In genomic region chr14:87416755-87417690, GRCm38 (mm10) we compare ENCODE assay signal across 8 mouse cellular contexts. TPM values are rescaled to one million over a fixed set of nuclear protein-coding genes. Genes with fewer than 3 reads are reported as not detected.
DNase-seq lines count a peak whose midpoint lies in the region; ATAC-seq and TF ChIP-seq lines count a peak whose summit lies in the region.

No protein-coding gene starts in this region.

- H3K4me2 ChIP-seq in intestine, embryonic 16.5 days (ENCODE audit: low read depth, low read length), result peak overlapping the region; percentile 68
- peak overlapping the region; percentile 71 for H3K4me2 ChIP-seq in limb, embryonic 14.5 days (replicated peaks; ENCODE audit: low read depth, low read length, severe bottlenecking)
- peak overlapping the region; percentile 81 for H3K4me2 ChIP-seq in midbrain, embryonic 14.5 days (ENCODE audit: low read length)

- ATAC-seq in intestine, embryonic 16.5 days, result peak; percentile 68
- peak; percentile 56 for ATAC-seq in limb, embryonic 14.5 days (ENCODE audit: low FRiP score, low read depth)
- peak; percentile 75 for ATAC-seq in midbrain, embryonic 14.5 days (ENCODE audit: low FRiP score, low TSS enrichment)

- peak; percentile 25 to 38 for DNase-seq in urinary bladder, adult 18-20 months (ENCODE audit: low spot score in 2 of 2)
- DNase-seq in urinary bladder, postnatal 10 days (ENCODE audit: low spot score), result no peak
- peak; percentile 68 for DNase-seq in embryo, embryonic 10.5 days (ENCODE audit: low spot score)
- peak; percentile 37 to 49 for DNase-seq in gastrocnemius, postnatal 36 days
- no peak for DNase-seq in limb, embryonic 14.5 days (ENCODE audit: low spot score)
- DNase-seq in midbrain, embryonic 14.5 days, result peak; percentile 77
- peak; percentile 15 to 51 for DNase-seq in spleen, postnatal 14 days (ENCODE audit: low spot score in 2 of 2)

- no peaks in the 10 kb centered on the region for H3K9me3 ChIP-seq in intestine, embryonic 16.5 days (ENCODE audit: control insufficient read depth, low read length)
- no peaks in the 10 kb centered on the region for H3K9me3 ChIP-seq in limb, embryonic 14.5 days (ENCODE audit: control insufficient read depth, low read length)
- H3K9me3 ChIP-seq in midbrain, embryonic 14.5 days (ENCODE audit: control insufficient read depth, low read length), result no peaks in the 10 kb centered on the region

- peaks cover 15% of the 10 kb centered on the region; the same call in 1 of the 2 replicates for H3K4me1 ChIP-seq in intestine, embryonic 16.5 days (ENCODE audit: control insufficient read depth, insufficient read depth, low read length)
- peaks cover 17% of the 10 kb centered on the region for H3K4me1 ChIP-seq in limb, embryonic 14.5 days (ENCODE audit: control insufficient read depth, insufficient read depth, low read length)
- peaks cover 16% of the 10 kb centered on the region for H3K4me1 ChIP-seq in midbrain, embryonic 14.5 days (ENCODE audit: control insufficient read depth, insufficient read depth, low read length)

- H3K27ac ChIP-seq in intestine, embryonic 16.5 days (ENCODE audit: low read length), result peak overlapping the region; percentile 100
- peak overlapping the region; percentile 100 for H3K27ac ChIP-seq in limb, embryonic 14.5 days (replicated peaks; ENCODE audit: low read depth, low read length)
- peak overlapping the region; percentile 98 for H3K27ac ChIP-seq in midbrain, embryonic 14.5 days (replicated peaks; ENCODE audit: low read depth, low read length)

- peak overlapping the region; percentile 93 for H3K9ac ChIP-seq in intestine, embryonic 16.5 days (ENCODE audit: low read depth, low read length)
- H3K9ac ChIP-seq in limb, embryonic 14.5 days (ENCODE audit: low read depth, low read length, severe bottlenecking), result peak overlapping the region; percentile 98
- peak overlapping the region; percentile 91 for H3K9ac ChIP-seq in midbrain, embryonic 14.5 days (replicated peaks; ENCODE audit: low read length)

- H3K27me3 ChIP-seq in intestine, embryonic 16.5 days (replicated peaks; ENCODE audit: control insufficient read depth, insufficient read depth, low read length), result no peaks in the 10 kb centered on the region
- no peaks in the 10 kb centered on the region for H3K27me3 ChIP-seq in limb, embryonic 14.5 days (ENCODE audit: control insufficient read depth, insufficient read depth, low read length)
- H3K27me3 ChIP-seq in midbrain, embryonic 14.5 days (ENCODE audit: control insufficient read depth, insufficient read depth, low read length), result no peaks in the 10 kb centered on the region

- no peaks in the 10 kb centered on the region for H3K36me3 ChIP-seq in intestine, embryonic 16.5 days (ENCODE audit: control insufficient read depth, insufficient read depth, low read length)
- no peaks in the 10 kb centered on the region for H3K36me3 ChIP-seq in limb, embryonic 14.5 days (ENCODE audit: control insufficient read depth, insufficient read depth, low read length)
- no peaks in the 10 kb centered on the region for H3K36me3 ChIP-seq in midbrain, embryonic 14.5 days (ENCODE audit: control insufficient read depth, insufficient read depth, low read length)

- intact Hi-C loops in gastrocnemius, postnatal 36 days (cut with DNase I), result loop anchor here (5.0 kb wide), 1 partner anchor 35 kb away; no protein-coding TSS in a partner anchor

- TF ChIP-seq POLR2A in limb, embryonic 14.5 days (IDR thresholded peaks at IDR 0.05; ENCODE audit: borderline replicate concordance, extremely low read depth, insufficient read depth, insufficient read length), result no peak

- H3K4me3 ChIP-seq in intestine, embryonic 16.5 days (ENCODE audit: low read length), result peak overlapping the region; percentile 83
- H3K4me3 ChIP-seq in limb, embryonic 14.5 days (replicated peaks; ENCODE audit: low read length), result peak overlapping the region; percentile 84
- H3K4me3 ChIP-seq in midbrain, embryonic 14.5 days (replicated peaks; ENCODE audit: low read depth, low read length), result peak overlapping the region; percentile 85

- under 1% methylated on average over 67 of the region's 109 CpGs for WGBS in intestine, embryonic 16.5 days
- WGBS in limb, embryonic 14.5 days, result under 1% methylated on average over 62 of the region's 109 CpGs
- under 1% methylated on average over 108 of the region's 109 CpGs for WGBS in midbrain, embryonic 14.5 days

RNA-seq across cellular contexts. Expression of gene Tdrd3, which starts 0.6 kb away (rescaled TPM):
- total RNA-seq in gastrocnemius, postnatal 36 days (2021), result 10 to 100 TPM; 18.3 to 18.8 TPM
- 14.0 and 14.4 TPM in 2 replicates for polyA plus RNA-seq in intestine, embryonic 16.5 days (2015; fragmentation: Nextera tagmentation; extraction: Ambion mirVana)
- polyA plus RNA-seq in limb, embryonic 14.5 days (2012; rRNA removed), result 28.2 and 37.3 TPM in 2 replicates
- 39.1 and 44.6 TPM in 2 replicates for polyA plus RNA-seq in limb, embryonic 14.5 days (2014; fragmentation: Nextera tagmentation; extraction: Ambion mirVana)
- polyA plus RNA-seq in midbrain, embryonic 14.5 days (2014; fragmentation: Nextera tagmentation; extraction: Ambion mirVana), result 38.4 and 53.8 TPM in 2 replicates

Comparison
In these comparisons a context has a peak if more than half of its experiments do, and no peak if none do; other contexts are left out.
1. DNase-seq: peak in urinary bladder, adult 18-20 months (2 of 2), embryo, embryonic 10.5 days (single experiment), gastrocnemius, postnatal 36 days (2 of 2), midbrain, embryonic 14.5 days (single experiment) and spleen, postnatal 14 days (2 of 2); none in urinary bladder, postnatal 10 days (single experiment) and limb, embryonic 14.5 days (single experiment).
2. Peak in every context shown above with its lines, with median percentiles within 50 percentile points of each other: ATAC-seq, H3K27ac ChIP-seq, H3K4me2 ChIP-seq, H3K4me3 ChIP-seq and H3K9ac ChIP-seq.